Mouse (Mus musculus) small intestine, adult 2 months (tissue): Measurements from ENCODE around the gene Neu2.

ENCODE experiments used
- CTCF ChIP-seq: fragments of 200-500 bp; IDR thresholded peaks from 2 replicates; pipeline ENCODE4 v1.5.1; 2012; ENCODE audit warnings: low read depth, mild to moderate bottlenecking, control low read depth, inconsistent platforms, low read length, moderate library complexity, mixed read lengths; ENCODE audit not compliant: insufficient replicate concordance, insufficient read length; ENCODE audit errors: extremely low read depth
- POLR2A ChIP-seq: fragments of 200-500 bp; IDR thresholded peaks from 2 replicates; pipeline ENCODE4 v1.6.1; 2012; ENCODE audit warnings: low read depth, mild to moderate bottlenecking, control low read depth, inconsistent platforms, low read length, moderate library complexity

GRCm38 (mm10) chr1:87578965-87579364 lies 69.3 kb downstream of the Neu2 start:
- TF ChIP-seq CTCF = no peak
- TF ChIP-seq POLR2A = no peak
